8 mouse cellular contexts compared by ENCODE assay signal in the genomic region with DNA sequence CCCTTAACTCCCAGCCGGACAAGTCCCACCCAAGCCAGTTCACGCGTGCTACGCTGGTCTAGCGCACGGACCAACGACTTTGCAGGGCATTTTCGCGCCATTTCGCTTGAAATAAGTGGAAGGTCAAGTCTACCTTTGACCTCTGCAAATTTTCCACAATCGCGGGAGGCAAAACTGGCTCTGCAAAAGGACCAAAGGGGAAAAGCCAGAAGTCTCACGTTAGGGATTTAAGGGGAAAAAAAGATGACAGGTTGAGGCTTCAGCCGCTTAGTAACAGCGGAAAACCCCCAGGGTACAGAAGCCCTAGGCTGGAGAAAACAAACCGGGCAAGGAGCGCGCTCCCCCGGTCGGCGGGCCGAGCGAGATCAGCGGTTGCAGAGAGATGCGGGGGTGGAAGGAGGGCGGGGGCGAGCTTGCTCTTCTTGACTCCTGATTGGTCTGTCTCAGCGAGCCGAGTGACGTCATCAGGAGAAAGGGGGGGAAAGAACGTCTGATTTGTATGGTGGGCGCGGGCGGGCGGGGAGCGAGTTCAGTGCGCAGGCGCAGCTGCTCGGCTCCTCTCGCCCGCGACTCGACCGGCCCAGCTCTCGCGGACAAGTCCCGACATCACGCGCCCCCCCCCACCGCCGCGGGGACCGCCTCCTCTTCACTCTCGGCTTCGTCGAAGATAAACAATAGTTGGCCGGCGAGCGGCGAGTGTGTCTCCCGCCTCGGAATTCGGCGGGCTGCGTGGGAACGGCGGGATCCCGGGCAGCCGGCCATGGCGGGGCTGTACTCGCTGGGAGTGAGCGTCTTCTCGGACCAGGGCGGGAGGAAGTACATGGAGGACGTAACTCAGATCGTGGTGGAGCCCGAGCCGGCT. TPM values are rescaled to one million over a fixed set of nuclear protein-coding genes. Genes with fewer than 3 reads are reported as not detected.
DNase-seq lines count a peak whose midpoint lies in the region; ATAC-seq and TF ChIP-seq lines count a peak whose summit lies in the region.

Gene Ppm1d, plus strand, starts transcription at position 532 of the 862 bp plus-strand sequence.

- peak; percentile 88 to 98; a peak in 3 of 4 replicates for TF ChIP-seq POLR2A in MEL (IDR thresholded peaks at IDR 0.05; ENCODE audit: control insufficient read depth in 1 of 2, insufficient read depth in 1 of 2, low read depth in 1 of 2, low read length in 2 of 2, poor library complexity in 1 of 2)
- TF ChIP-seq POLR2A in cerebellum, adult 2 months (IDR thresholded peaks at IDR 0.05; ENCODE audit: borderline replicate concordance, insufficient read depth, low read length): peak; percentile 86

- peaks cover 32% of the 10 kb centered on the region for H3K79me2 ChIP-seq in MEL (ENCODE audit: control insufficient read depth, insufficient read depth, low read length, poor library complexity)

- WGBS in cerebellum, adult 2 months: under 1% methylated on average over 78 of the region's 78 CpGs
- 2% methylated on average over 65 of the region's 78 CpGs for WGBS in forebrain, postnatal 0 days
- under 1% methylated on average over 77 of the region's 78 CpGs for WGBS in lung, embryonic 15.5 days

- no peaks in the 10 kb centered on the region for H3K9me3 ChIP-seq in MEL (replicated peaks; ENCODE audit: insufficient read depth, low read length)
- no peaks in the 10 kb centered on the region for H3K9me3 ChIP-seq in forebrain, postnatal 0 days (ENCODE audit: low read length)
- H3K9me3 ChIP-seq in lung, embryonic 15.5 days: no peaks in the 10 kb centered on the region

- H3K4me1 ChIP-seq in MEL (ENCODE audit: control insufficient read depth in 1 of 2, insufficient read depth in 2 of 2, low read length in 2 of 2): peaks cover 3 to 20% of the 10 kb centered on the region in 2 experiments
- no peaks in the 10 kb centered on the region for H3K4me1 ChIP-seq in cerebellum, adult 2 months (ENCODE audit: control insufficient read depth, insufficient read depth, low read length)
- H3K4me1 ChIP-seq in forebrain, postnatal 0 days (ENCODE audit: insufficient read depth): peaks cover 17% of the 10 kb centered on the region; the same call in 1 of the 2 replicates
- H3K4me1 ChIP-seq in lung, embryonic 15.5 days: peaks cover 8% of the 10 kb centered on the region

- H3K27ac ChIP-seq in MEL (ENCODE audit: control insufficient read depth, low read depth, low read length): peak within 1 kb of the TSS; percentile 91
- H3K27ac ChIP-seq in cerebellum, adult 2 months (ENCODE audit: insufficient read depth, low read length): peak within 1 kb of the TSS; percentile 86
- H3K27ac ChIP-seq in forebrain, postnatal 0 days (ENCODE audit: low read depth, low read length): peak within 1 kb of the TSS; percentile 88
- H3K27ac ChIP-seq in lung, embryonic 15.5 days: peak within 1 kb of the TSS; percentile 92

- H3K4me2 ChIP-seq in forebrain, postnatal 0 days (ENCODE audit: low read depth): peak within 1 kb of the TSS; percentile 95
- H3K4me2 ChIP-seq in lung, embryonic 15.5 days: peak within 1 kb of the TSS; percentile 82

- ATAC-seq in forebrain, postnatal 0 days: peak; percentile 92
- peak; percentile 93 for ATAC-seq in lung, embryonic 15.5 days (ENCODE audit: borderline replicate concordance, extremely low read depth, low FRiP score, low TSS enrichment)

- no peak for TF ChIP-seq CTCF in MEL (IDR thresholded peaks at IDR 0.05 in 2 of 3, conservative IDR thresholded peaks at IDR 0.05 in 1 of 3; ENCODE audit: control insufficient read depth in 1 of 3, insufficient read depth in 1 of 3, low read depth in 2 of 3, low read length in 3 of 3, poor library complexity in 1 of 3, severe bottlenecking in 1 of 3)
- TF ChIP-seq CTCF in cerebellum, adult 2 months (IDR thresholded peaks at IDR 0.05; ENCODE audit: borderline replicate concordance, insufficient read depth, low read depth, low read length): no peak
- peak; percentile 25 for TF ChIP-seq CTCF in forebrain, postnatal 0 days (IDR thresholded peaks at IDR 0.05; ENCODE audit: low read depth)

- H3K4me3 ChIP-seq in MEL (ENCODE audit: control insufficient read depth in 1 of 2, insufficient read depth in 1 of 2, low read depth in 2 of 2, low read length in 2 of 2): peak within 1 kb of the TSS; percentile 87 to 98
- H3K4me3 ChIP-seq in cerebellum, adult 2 months (replicated peaks; ENCODE audit: insufficient read depth, low read depth, low read length): peak within 1 kb of the TSS; percentile 98
- H3K4me3 ChIP-seq in forebrain, postnatal 0 days (ENCODE audit: low read depth, low read length): peak within 1 kb of the TSS; percentile 92
- H3K4me3 ChIP-seq in lung, embryonic 15.5 days: peak within 1 kb of the TSS; percentile 78

- peak within 1 kb of the TSS; percentile 96 for H3K9ac ChIP-seq in MEL (ENCODE audit: control insufficient read depth, low read depth, low read length, poor library complexity, severe bottlenecking)
- H3K9ac ChIP-seq in forebrain, postnatal 0 days: peak within 1 kb of the TSS; percentile 88
- peak within 1 kb of the TSS; percentile 87 for H3K9ac ChIP-seq in lung, embryonic 15.5 days

- H3K36me3 ChIP-seq in MEL (ENCODE audit: control insufficient read depth in 1 of 2, insufficient read depth in 2 of 2, low read length in 2 of 2): peaks cover 0 to 28% of the 10 kb centered on the region in 2 experiments; a peak in 2 of 4 replicates
- no peaks in the 10 kb centered on the region for H3K36me3 ChIP-seq in forebrain, postnatal 0 days (ENCODE audit: insufficient read depth)
- H3K36me3 ChIP-seq in lung, embryonic 15.5 days: no peaks in the 10 kb centered on the region

- TF ChIP-seq EP300 in MEL (IDR thresholded peaks at IDR 0.05; ENCODE audit: low read depth in 1 of 2, low read length in 2 of 2): peak in 1 of 2 experiments; percentile 36; a peak in 3 of 4 replicates

- TF ChIP-seq RAD21 in MEL (IDR thresholded peaks at IDR 0.05; ENCODE audit: low read depth, low read length): no peak

- no peaks in the 10 kb centered on the region for H3K27me3 ChIP-seq in MEL (ENCODE audit: control insufficient read depth in 1 of 2, insufficient read depth in 2 of 2, low read length in 2 of 2)
- no peaks in the 10 kb centered on the region for H3K27me3 ChIP-seq in cerebellum, adult 2 months (ENCODE audit: control insufficient read depth, insufficient read depth, low read length)
- H3K27me3 ChIP-seq in forebrain, postnatal 0 days (ENCODE audit: insufficient read depth, low read length): no peaks in the 10 kb centered on the region
- no peaks in the 10 kb centered on the region for H3K27me3 ChIP-seq in lung, embryonic 15.5 days

- peak; percentile 100 for DNase-seq in MEL (ENCODE audit: low read depth, low spot score)
- peak; percentile 97 to 98 for DNase-seq in cerebellum, adult 2 months
- DNase-seq in forebrain, postnatal 0 days: peak; percentile 99
- peak; percentile 99 for DNase-seq in heart, postnatal 4 days
- DNase-seq in layer of hippocampus, adult 8-10 months (ENCODE audit: low spot score in 2 of 2): peak; percentile 95 to 96
- DNase-seq in ovary, adult 18-20 months (ENCODE audit: low spot score): peak; percentile 96
- peak; percentile 99 for DNase-seq in thymus, postnatal 0 days (ENCODE audit: low spot score)

TF ChIP-seq in MEL, 35 proteins besides CTCF, POLR2A, EP300 and RAD21 (continues in another document):
- TF ChIP-seq BHLHE40 (IDR thresholded peaks at IDR 0.05; ENCODE audit: borderline replicate concordance, low read depth, low read length): no peak
- peak; percentile 98 for TF ChIP-seq NELFE (IDR thresholded peaks at IDR 0.05; ENCODE audit: low read depth, low read length)
- TF ChIP-seq NRF1 (IDR thresholded peaks at IDR 0.05; ENCODE audit: insufficient read depth, low read depth, low read length, poor library complexity, severe bottlenecking): peak; percentile 95
- no peak for TF ChIP-seq ELF1 (IDR thresholded peaks at IDR 0.05; ENCODE audit: low read depth, low read length)
- TF ChIP-seq RCOR1 (IDR thresholded peaks at IDR 0.05; ENCODE audit: low read depth, low read length): peak; percentile 28; the same call in 1 of the 2 replicates
- TF ChIP-seq MEF2A (IDR thresholded peaks at IDR 0.05; ENCODE audit: extremely low read depth, insufficient replicate concordance, low read depth, low read length, poor library complexity, severe bottlenecking): 0 out of 2 replicates have a peak, but pooled peaks have one; percentile 3
- peak; percentile 72 for TF ChIP-seq USF1 (IDR thresholded peaks at IDR 0.05; ENCODE audit: low read depth, low read length)
- TF ChIP-seq TBP (IDR thresholded peaks at IDR 0.05; ENCODE audit: low read depth, low read length): peak; percentile 32; the same call in 1 of the 2 replicates
- peak; percentile 50 for TF ChIP-seq TCF12 (IDR thresholded peaks at IDR 0.05; ENCODE audit: low read depth, low read length)
- TF ChIP-seq JUND (IDR thresholded peaks at IDR 0.05; ENCODE audit: low read depth, low read length): no peak
- peak; percentile 76 for TF ChIP-seq MXI1 (IDR thresholded peaks at IDR 0.05; ENCODE audit: low read depth, low read length)
- TF ChIP-seq POLR2AphosphoS5 (IDR thresholded peaks at IDR 0.05; ENCODE audit: borderline replicate concordance, low read depth, low read length): no peak
- TF ChIP-seq MAZ (IDR thresholded peaks at IDR 0.05; ENCODE audit: low read depth, low read length): peak; percentile 98
- peak; percentile 93 for TF ChIP-seq POLR2AphosphoS2 (IDR thresholded peaks at IDR 0.05; ENCODE audit: low read length)
- TF ChIP-seq MAFK (IDR thresholded peaks at IDR 0.05; ENCODE audit: borderline replicate concordance, low read depth, low read length): no peak
- peak; percentile 81 for TF ChIP-seq CHD2 (IDR thresholded peaks at IDR 0.05; ENCODE audit: low read length)
- no peak for TF ChIP-seq TAL1 (IDR thresholded peaks at IDR 0.05; ENCODE audit: low read length)
- TF ChIP-seq ZC3H11A (IDR thresholded peaks at IDR 0.05; ENCODE audit: low read depth, low read length): no peak
- TF ChIP-seq MYC (IDR thresholded peaks at IDR 0.05; ENCODE audit: low read depth, low read length): no peak
- no peak for TF ChIP-seq GABPA (IDR thresholded peaks at IDR 0.05; ENCODE audit: low read depth, low read length)

RNA-seq across cellular contexts. Expression of gene Ppm1d, which starts in this region (rescaled TPM):
- 13.3 and 14.9 TPM in 2 replicates for total RNA-seq in MEL (2012; rRNA removed)
- 10 to 100 TPM in 1 of 2 experiments, not detected in 1; 15.5 TPM for polyA plus RNA-seq in MEL (2012; ENCODE audit: insufficient read depth in 1 of 2, insufficient read length in 2 of 2, low read depth in 1 of 2, low replicate concordance in 2 of 2, missing spikeins in 1 of 2)
- polyA plus RNA-seq in cerebellum, adult 2 months (2012; rRNA removed): 31.2 and 35.8 TPM in 2 replicates
- 18.5 and 31.6 TPM in 2 replicates for total RNA-seq in forebrain, postnatal 0 days (2014; rRNA removed)
- 16.3 and 16.6 TPM in 2 replicates for polyA plus RNA-seq in forebrain, postnatal 0 days (2015; fragmentation: Nextera tagmentation; extraction: Ambion mirVana)
- 10 to 100 TPM; 16.2 to 16.8 TPM for total RNA-seq in heart, postnatal 4 days (2021)
- total RNA-seq in layer of hippocampus, adult 8-10 months (2022): 10 to 100 TPM; 15.2 to 16.2 (median 15.5) TPM
- polyA plus RNA-seq in lung, embryonic 15.5 days (2015; fragmentation: Nextera tagmentation; extraction: Ambion mirVana): 19.4 and 19.8 TPM in 2 replicates
- polyA plus RNA-seq in thymus, postnatal 0 days (2015; fragmentation: Nextera tagmentation; extraction: Ambion mirVana): 15.9 and 17.8 TPM in 2 replicates

Comparison
In these comparisons a context has a peak if more than half of its experiments do, and no peak if none do; other contexts are left out.
1. Peak in every context shown above with its lines: DNase-seq, ATAC-seq, H3K4me3 ChIP-seq and H3K27ac ChIP-seq.